Mouse (Mus musculus) layer of hippocampus, adult 11-12 months (tissue): ENCODE results near the gene Canx.
"Not testable (repeated sequence)": the region's sequence is repeated elsewhere in the genome, so short reads cannot be mapped to it uniquely, and the experiment has no call there.

Experiments
- DNase-seq: peaks from one replicate; pipeline ENCODE4 v3.0.0; 2022; ENCODE audit warnings: low spot score

Gene Canx

GRCm38 (mm10) chr11:50333181-50333580, 7.7 kb upstream of the Canx start:
- DNase-seq = no peak

- DNase-seq = no peak
Measured at GRCm38 (mm10) chr11:50329378-50329777, 3.9 kb upstream of the Canx start.

- DNase-seq = no peak
Measured at GRCm38 (mm10) chr11:50328075-50328625, 2.7 kb upstream of the Canx start.

GRCm38 (mm10) chr11:50326302-50326966, 961 bp upstream of the Canx start:
- DNase-seq = peak; percentile 8

- DNase-seq = no peak
Measured at GRCm38 (mm10) chr11:50324751-50325471, 562 bp downstream of the Canx start.

- DNase-seq = no peak
Measured at GRCm38 (mm10) chr11:50323843-50324242, 1.6 kb downstream of the Canx start.

GRCm38 (mm10) chr11:50322345-50322744, 3.1 kb downstream of the Canx start:
- DNase-seq = no peak

GRCm38 (mm10) chr11:50321239-50321638, 4.2 kb downstream of the Canx start:
- DNase-seq = no peak

GRCm38 (mm10) chr11:50319343-50319742, 6.1 kb downstream of the Canx start:
- DNase-seq = not testable (repeated sequence)

- DNase-seq = no peak
Measured at GRCm38 (mm10) chr11:50312803-50313202, 12.7 kb downstream of the Canx start.

GRCm38 (mm10) chr11:50303406-50303805, 22.1 kb downstream of the Canx start:
- no peak for DNase-seq

GRCm38 (mm10) chr11:50292190-50292855, 33.1 kb downstream of the Canx start, which contains the start of gene Maml1:
Maml1 (minus strand) TSS chr11:50292311.
- DNase-seq = peak; percentile 98

GRCm38 (mm10) chr11:50291321-50292165, 33.9 kb downstream of the Canx start:
- peak; percentile 30 for DNase-seq

GRCm38 (mm10) chr11:50290486-50291225, 34.8 kb downstream of the Canx start:
- no peak for DNase-seq

- no peak for DNase-seq
Measured at GRCm38 (mm10) chr11:50286428-50286827, 39.0 kb downstream of the Canx start.

GRCm38 (mm10) chr11:50285696-50286095, 39.8 kb downstream of the Canx start:
- DNase-seq = no peak

GRCm38 (mm10) chr11:50285263-50285662, 40.2 kb downstream of the Canx start:
- DNase-seq = no peak

- no peak for DNase-seq
Measured at GRCm38 (mm10) chr11:50280053-50280452, 45.4 kb downstream of the Canx start.

- DNase-seq = no peak
Measured at GRCm38 (mm10) chr11:50279005-50279404, 46.5 kb downstream of the Canx start.

- DNase-seq = no peak
Measured at GRCm38 (mm10) chr11:50277706-50278105, 47.8 kb downstream of the Canx start.

GRCm38 (mm10) chr11:50277025-50277424, 48.4 kb downstream of the Canx start:
- no peak for DNase-seq
